Mouse (Mus musculus) olfactory bulb, adult 2 months (tissue): ENCODE measurements at regions not wholly inside any gene's neighbourhood (a gene's known extent, or its start where the extent isn't known, plus 50 kb on each side); places are given as distances from the start of the nearest gene placed in this dataset.
"Not testable (repeated sequence)": the region's sequence is repeated elsewhere in the genome, so short reads cannot be mapped to it uniquely, and the experiment has no call there.

Source experiments
- H3K27ac ChIP-seq: fragments of 200-500 bp; 2 replicates; pipeline ENCODE4 v1.5.1; 2012; ENCODE audit warnings: low read depth, low read length; ENCODE audit not compliant: insufficient read depth
- H3K4me1 ChIP-seq: fragments of 200-500 bp; 2 replicates; pipeline ENCODE4 v1.6.1; 2012; ENCODE audit warnings: low read length; ENCODE audit not compliant: control insufficient read depth, insufficient read depth
- H3K4me3 ChIP-seq: fragments of 200-500 bp; 2 replicates; pipeline ENCODE4 v1.5.1; 2012; ENCODE audit warnings: mild to moderate bottlenecking, low read depth, low read length, moderate library complexity; ENCODE audit not compliant: insufficient read depth
- CTCF ChIP-seq: fragments of 200-500 bp; IDR thresholded peaks from 2 replicates; pipeline ENCODE4 v1.5.1; 2012; ENCODE audit warnings: low read depth, mild to moderate bottlenecking, low read length, moderate library complexity; ENCODE audit not compliant: insufficient read depth
- POLR2A ChIP-seq: fragments of 200-500 bp; IDR thresholded peaks from 2 replicates; pipeline ENCODE4 v1.6.1; 2012; ENCODE audit warnings: mild to moderate bottlenecking, low read depth, low read length, moderate library complexity; ENCODE audit not compliant: insufficient read depth
- WGBS: fragments of 180-500 bp; shearing (Covaris S2); methylation state at CpG from one replicate; pipeline ENCODE4 v1.1.7; 2018; 5-methylcytosine and 5-hydroxymethylcytosine counted together

GRCm38 (mm10) chr13:6859551-6859950 is 211.0 kb upstream of the Pfkp start:
- 0 out of 2 replicates have a peak, but pooled peaks cover 2% of the 10 kb centered on the region for H3K4me1 ChIP-seq
- WGBS, result 91% methylated on average over 3 of the region's 3 CpGs
- no peak for TF ChIP-seq POLR2A
- TF ChIP-seq CTCF, result no peak
- H3K4me3 ChIP-seq, result no peak overlapping the region
- H3K27ac ChIP-seq, result no peak overlapping the region

- 68% methylated on average over 10 of the region's 10 CpGs for WGBS
- H3K4me3 ChIP-seq, result no peak overlapping the region
- no peaks in the 10 kb centered on the region for H3K4me1 ChIP-seq
- TF ChIP-seq POLR2A (no peak), CTCF (no peak)
- no peak overlapping the region for H3K27ac ChIP-seq
Measured at GRCm38 (mm10) chr13:6855199-6856148, 206.9 kb upstream of the Pfkp start.

GRCm38 (mm10) chr13:6837446-6837845 is 188.9 kb upstream of the Pfkp start:
- WGBS, result 97% methylated on average over 5 of the region's 5 CpGs
- no peak overlapping the region for H3K4me3 ChIP-seq
- H3K4me1 ChIP-seq, result no peaks in the 10 kb centered on the region
- TF ChIP-seq CTCF (no peak), POLR2A (no peak)
- no peak overlapping the region for H3K27ac ChIP-seq

GRCm38 (mm10) chr13:6837075-6837422 is 188.5 kb upstream of the Pfkp start:
- no peak overlapping the region for H3K27ac ChIP-seq
- no peaks in the 10 kb centered on the region for H3K4me1 ChIP-seq
- TF ChIP-seq POLR2A (no peak), CTCF (no peak)
- WGBS, result 62% methylated on average over 1 of the region's 1 CpGs
- no peak overlapping the region for H3K4me3 ChIP-seq

- H3K27ac ChIP-seq, result no peak overlapping the region
- no peak for TF ChIP-seq POLR2A
- TF ChIP-seq CTCF, result 0 out of 2 replicates have a peak, but pooled peaks have one; percentile 20
- WGBS, result 36% methylated on average over 6 of the region's 6 CpGs
- H3K4me3 ChIP-seq, result no peak overlapping the region
- H3K4me1 ChIP-seq, result no peaks in the 10 kb centered on the region
Measured at GRCm38 (mm10) chr13:6836351-6837074, 187.9 kb upstream of the Pfkp start.

- no peak overlapping the region for H3K4me3 ChIP-seq
- TF ChIP-seq POLR2A (no peak), CTCF (no peak)
- H3K27ac ChIP-seq, result no peak overlapping the region
- WGBS, result 76% methylated on average over 1 of the region's 1 CpGs
- no peaks in the 10 kb centered on the region for H3K4me1 ChIP-seq
Measured at GRCm38 (mm10) chr13:6829882-6830281, 181.3 kb upstream of the Pfkp start.

GRCm38 (mm10) chr13:6829346-6829745 is 180.8 kb upstream of the Pfkp start:
- H3K4me1 ChIP-seq, result no peaks in the 10 kb centered on the region
- WGBS, result 75% methylated on average over 5 of the region's 5 CpGs
- no peak for TF ChIP-seq CTCF
- TF ChIP-seq POLR2A, result no peak
- no peak overlapping the region for H3K27ac ChIP-seq
- H3K4me3 ChIP-seq, result no peak overlapping the region

GRCm38 (mm10) chr13:6828601-6829330 is 180.2 kb upstream of the Pfkp start:
- WGBS, result 78% methylated on average over 8 of the region's 8 CpGs
- not testable (repeated sequence) for H3K27ac ChIP-seq, H3K4me3 ChIP-seq, H3K4me1 ChIP-seq
